Mouse (Mus musculus) kidney, embryonic 16.5 days (tissue): Measurements from ENCODE around the gene Sik3. TPM values are rescaled to one million over a fixed set of nuclear protein-coding genes. Genes with fewer than 3 reads are reported as not detected.

Experiments
- ATAC-seq: fragments of 200-750 bp; cut with Nextera tagmentation; 2 replicates; pipeline ENCODE4 v1.8.0; 2017; ENCODE audit warnings: moderate TSS enrichment; ENCODE audit not compliant: low FRiP score, low TSS enrichment
- H3K27ac ChIP-seq: fragments of 300-500 bp; sonication (generic); 2 replicates; pipeline ENCODE4 v1.5.1; 2014; ENCODE audit warnings: low read length
- H3K27me3 ChIP-seq: fragments of 300-500 bp; sonication (generic); 2 replicates; pipeline ENCODE4 v1.6.1; 2014; ENCODE audit warnings: low read length, control low read depth, mixed read lengths; ENCODE audit not compliant: insufficient read depth
- H3K36me3 ChIP-seq: fragments of 300-500 bp; sonication (generic); 2 replicates; pipeline ENCODE4 v1.6.1; 2014; ENCODE audit warnings: low read length, control low read depth, mixed read lengths; ENCODE audit not compliant: insufficient read depth
- H3K4me1 ChIP-seq: fragments of 300-500 bp; sonication (generic); 2 replicates; pipeline ENCODE4 v1.6.1; 2014; ENCODE audit warnings: low read length, control low read depth, mixed read lengths; ENCODE audit not compliant: insufficient read depth
- H3K4me2 ChIP-seq: fragments of 300-500 bp; sonication (generic); replicated peaks from 2 replicates; pipeline ENCODE4 v1.6.1; 2014; ENCODE audit warnings: low read depth, low read length
- H3K4me3 ChIP-seq: fragments of 300-500 bp; sonication (generic); 2 replicates; pipeline ENCODE4 v1.5.1; 2014; ENCODE audit warnings: mild to moderate bottlenecking, low read length
- H3K9ac ChIP-seq: fragments of 300-500 bp; sonication (generic); replicated peaks from 2 replicates; pipeline ENCODE4 v1.6.1; 2014; ENCODE audit warnings: low read length
- H3K9me3 ChIP-seq: fragments of 300-500 bp; sonication (generic); 2 replicates; pipeline ENCODE4 v1.6.1; 2016; ENCODE audit warnings: low read length, control low read depth
- WGBS: fragments of 180-500 bp; shearing (Covaris S2); extraction: QIAGEN DNeasy Blood & Tissue Kit; methylation state at CpG from one replicate; pipeline ENCODE4 v1.1.7; 2014; 5-methylcytosine and 5-hydroxymethylcytosine counted together
- polyA plus RNA-seq: library from polyadenylated mRNA; unstranded; fragments of >200 nt; fragmentation: Nextera tagmentation; extraction: Ambion mirVana; gene quantifications from 2 replicates; pipeline ENCODE4 v1.2.1, GENCODE M21; 2015

Gene Sik3
- polyA plus RNA-seq, 1 experiment from 2014 or later = 5.2 TPM

DNA sequence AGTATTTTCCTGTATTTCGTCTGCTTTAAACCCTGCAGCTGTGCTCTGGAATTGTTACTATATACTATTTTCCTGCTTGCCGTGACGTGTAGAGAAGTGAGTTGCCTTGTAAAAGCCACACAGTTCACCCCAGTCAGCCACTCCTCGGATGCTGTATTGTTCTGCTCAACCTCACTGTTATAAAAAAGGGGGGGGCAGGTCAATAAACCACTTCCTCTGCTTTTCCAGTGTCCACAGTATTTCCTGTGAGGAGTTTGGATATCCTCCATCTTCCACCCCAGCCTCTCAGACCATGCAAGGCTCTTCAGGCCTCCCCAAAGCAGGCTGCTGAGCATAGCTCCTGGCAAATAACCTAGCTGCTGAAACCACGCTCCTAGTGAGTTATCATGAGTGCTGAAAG lies 171.9 kb downstream of the Sik3 start:
- no peak overlapping the region for H3K4me2 ChIP-seq
- H3K4me3 ChIP-seq = no peak overlapping the region
- peak; percentile 54; the same call in 1 of the 2 replicates for ATAC-seq
- no peaks in the 10 kb centered on the region for H3K9me3 ChIP-seq
- H3K27me3 ChIP-seq = no peaks in the 10 kb centered on the region
- H3K36me3 ChIP-seq = 0 out of 2 replicates have a peak, but pooled peaks cover 2% of the 10 kb centered on the region
- H3K4me1 ChIP-seq = peaks cover 11% of the 10 kb centered on the region; the same call in 1 of the 2 replicates
- no peak overlapping the region for H3K9ac ChIP-seq
- H3K27ac ChIP-seq = peak overlapping the region; percentile 78
- WGBS = 43% methylated on average over 5 of the region's 5 CpGs

GRCm38 (mm10) chr9:46185191-46185590 lies 172.6 kb downstream of the Sik3 start:
- Histone ChIP-seq H3K4me1 (peaks cover 11% of the 10 kb centered on the region; the same call in 1 of the 2 replicates), H3K4me3 (no peak overlapping the region), H3K4me2 (no peak overlapping the region), H3K27ac (peak overlapping the region; percentile 78; the same call in 1 of the 2 replicates), H3K9ac (no peak overlapping the region), H3K36me3 (0 out of 2 replicates have a peak, but pooled peaks cover 2% of the 10 kb centered on the region), H3K27me3 (no peaks in the 10 kb centered on the region), H3K9me3 (no peaks in the 10 kb centered on the region)
- 0 out of 2 replicates have a peak, but pooled peaks have one; percentile 39 for ATAC-seq
- WGBS = 50% methylated on average over 2 of the region's 2 CpGs

DNA sequence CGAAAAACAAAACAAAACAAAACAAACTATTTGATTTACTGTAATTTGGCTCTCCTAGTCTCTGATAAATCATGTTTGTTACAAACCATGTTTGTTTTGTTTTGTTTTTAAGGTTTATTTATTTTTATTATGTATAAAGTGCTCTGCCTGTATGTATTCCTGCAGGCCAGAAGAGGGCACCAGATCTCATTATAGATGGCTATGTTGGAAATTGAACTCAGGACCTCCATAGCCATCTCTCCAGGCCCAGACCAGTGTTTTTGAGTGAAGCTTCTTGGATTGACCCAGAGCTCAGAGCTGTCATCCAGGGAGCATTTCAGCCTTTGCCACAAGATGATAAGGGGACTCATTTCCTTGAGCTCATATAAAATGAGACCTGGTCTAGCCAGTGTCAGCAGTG lies 173.8 kb downstream of the Sik3 start:
- Histone ChIP-seq H3K27ac (no peak overlapping the region), H3K9ac (no peak overlapping the region), H3K4me3 (no peak overlapping the region), H3K36me3 (0 out of 2 replicates have a peak, but pooled peaks cover 2% of the 10 kb centered on the region), H3K9me3 (no peaks in the 10 kb centered on the region), H3K4me2 (no peak overlapping the region), H3K4me1 (peaks cover 11% of the 10 kb centered on the region; the same call in 1 of the 2 replicates), H3K27me3 (no peaks in the 10 kb centered on the region)
- no peak for ATAC-seq
- 74% methylated on average over 1 of the region's 1 CpGs for WGBS

DNA sequence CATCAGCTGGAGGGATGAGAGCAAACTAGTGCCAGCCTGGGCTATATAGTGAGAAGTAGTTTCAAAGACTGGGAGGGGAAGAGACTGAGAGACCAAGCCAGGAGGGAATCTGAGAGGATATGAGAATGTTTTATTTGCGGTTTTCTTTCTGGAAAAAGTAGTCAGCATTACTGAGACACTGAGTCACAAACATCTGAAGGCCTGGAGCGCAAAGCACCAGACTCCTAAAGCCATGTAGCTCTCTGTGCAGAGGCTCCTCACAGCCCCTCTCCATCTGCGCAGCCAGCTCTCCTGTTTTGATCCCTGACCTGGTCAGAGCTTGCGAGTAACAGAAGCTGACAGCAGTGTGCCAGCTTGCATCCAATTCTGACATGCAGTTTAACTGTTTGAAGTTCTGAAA lies 175.8 kb downstream of the Sik3 start:
- H3K4me1 ChIP-seq = peaks cover 11% of the 10 kb centered on the region; the same call in 1 of the 2 replicates
- no peak overlapping the region for H3K4me3 ChIP-seq
- 83% methylated on average over 4 of the region's 4 CpGs for WGBS
- no peak overlapping the region for H3K4me2 ChIP-seq
- H3K27ac ChIP-seq = no peak overlapping the region
- 0 out of 2 replicates have a peak, but pooled peaks cover 2% of the 10 kb centered on the region for H3K36me3 ChIP-seq
- H3K27me3 ChIP-seq = no peaks in the 10 kb centered on the region
- no peak for ATAC-seq
- no peaks in the 10 kb centered on the region for H3K9me3 ChIP-seq
- H3K9ac ChIP-seq = no peak overlapping the region

DNA sequence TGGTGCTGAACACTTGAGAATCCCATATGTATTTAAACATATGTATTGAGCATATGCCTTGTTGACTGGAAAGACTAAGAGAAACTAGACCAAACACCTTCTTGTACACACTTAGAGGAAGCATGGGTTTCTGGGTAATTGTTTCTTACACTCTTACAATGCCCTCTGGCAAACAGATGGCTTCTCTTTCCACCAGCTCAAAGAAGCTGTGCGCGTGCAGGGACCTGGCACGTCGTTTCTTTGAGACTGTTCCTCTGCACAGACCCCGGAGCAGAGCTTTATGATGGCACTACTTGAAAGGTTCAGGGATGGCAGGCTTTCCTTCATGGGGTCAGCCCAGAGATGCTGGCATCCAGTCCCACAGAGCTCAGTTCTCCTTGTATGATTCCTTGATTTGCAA lies 176.3 kb downstream of the Sik3 start:
- H3K9ac ChIP-seq = no peak overlapping the region
- no peaks in the 10 kb centered on the region for H3K9me3 ChIP-seq
- H3K4me3 ChIP-seq = no peak overlapping the region
- no peak overlapping the region for H3K4me2 ChIP-seq
- 0 out of 2 replicates have a peak, but pooled peaks cover 2% of the 10 kb centered on the region for H3K36me3 ChIP-seq
- no peaks in the 10 kb centered on the region for H3K27me3 ChIP-seq
- H3K27ac ChIP-seq = no peak overlapping the region
- peaks cover 9% of the 10 kb centered on the region; the same call in 1 of the 2 replicates for H3K4me1 ChIP-seq
- 70% methylated on average over 5 of the region's 5 CpGs for WGBS
- no peak for ATAC-seq

GRCm38 (mm10) chr9:46189381-46189780 lies 176.8 kb downstream of the Sik3 start:
- Histone ChIP-seq H3K36me3 (peaks cover 6% of the 10 kb centered on the region; the same call in 1 of the 2 replicates), H3K27ac (no peak overlapping the region), H3K9me3 (no peaks in the 10 kb centered on the region), H3K9ac (no peak overlapping the region), H3K4me1 (peaks cover 5% of the 10 kb centered on the region; the same call in 1 of the 2 replicates), H3K4me2 (no peak overlapping the region), H3K27me3 (no peaks in the 10 kb centered on the region), H3K4me3 (no peak overlapping the region)
- no peak for ATAC-seq
- WGBS = 85% methylated on average over 10 of the region's 10 CpGs

GRCm38 (mm10) chr9:46191234-46191633 lies 178.6 kb downstream of the Sik3 start:
- no peak overlapping the region for H3K9ac ChIP-seq
- H3K4me3 ChIP-seq = no peak overlapping the region
- H3K27ac ChIP-seq = no peak overlapping the region
- no peak overlapping the region for H3K4me2 ChIP-seq
- WGBS = 47% methylated on average over 8 of the region's 8 CpGs
- no peak for ATAC-seq
- no peaks in the 10 kb centered on the region for H3K27me3 ChIP-seq
- no peaks in the 10 kb centered on the region for H3K9me3 ChIP-seq
- no peaks in the 10 kb centered on the region for H3K4me1 ChIP-seq
- H3K36me3 ChIP-seq = peaks cover 22% of the 10 kb centered on the region

DNA sequence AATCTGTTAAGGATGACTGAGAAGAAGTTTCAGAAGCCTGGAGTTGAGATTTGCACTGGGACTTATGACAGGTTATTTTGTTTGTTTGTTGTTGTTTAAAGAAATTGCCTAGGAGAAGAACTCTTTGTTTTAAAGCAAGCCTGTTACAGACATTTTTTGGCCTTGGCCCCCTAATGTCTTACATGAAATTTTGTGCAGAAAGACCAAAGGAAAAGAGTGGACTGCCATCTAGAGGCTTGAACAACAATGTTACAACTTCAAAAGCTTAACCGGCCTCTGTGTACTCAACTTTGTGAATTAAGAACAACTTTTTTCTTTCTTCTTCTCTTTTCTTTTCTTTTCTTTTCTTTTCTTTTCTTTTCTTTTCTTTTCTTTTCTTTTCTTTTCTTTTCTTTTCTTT lies 179.0 kb downstream of the Sik3 start:
- no peak overlapping the region for H3K27ac ChIP-seq
- WGBS = 14% methylated on average over 1 of the region's 1 CpGs
- no peaks in the 10 kb centered on the region for H3K9me3 ChIP-seq
- H3K36me3 ChIP-seq = peaks cover 23% of the 10 kb centered on the region
- no peak for ATAC-seq
- H3K9ac ChIP-seq = no peak overlapping the region
- no peak overlapping the region for H3K4me3 ChIP-seq
- no peak overlapping the region for H3K4me2 ChIP-seq
- no peaks in the 10 kb centered on the region for H3K27me3 ChIP-seq
- no peaks in the 10 kb centered on the region for H3K4me1 ChIP-seq

DNA sequence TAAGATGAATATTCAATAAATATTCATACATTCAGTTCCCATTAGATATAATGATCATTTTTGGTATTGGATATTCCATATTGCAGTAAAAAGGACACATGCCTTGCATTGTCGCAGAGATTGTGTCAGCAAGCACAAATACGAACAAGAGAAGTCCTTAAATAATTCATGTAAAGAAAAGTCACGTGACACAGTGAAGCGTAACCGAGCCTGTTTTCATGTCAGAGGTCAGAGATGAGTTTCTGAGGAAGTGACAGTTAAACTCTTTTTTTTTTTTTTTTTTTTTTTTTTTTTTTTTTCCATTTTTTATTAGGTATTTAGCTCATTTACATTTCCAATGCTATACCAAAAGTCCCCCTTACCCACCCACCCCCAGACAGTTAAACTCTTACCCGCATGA lies 180.0 kb downstream of the Sik3 start:
- H3K4me3 ChIP-seq = no peak overlapping the region
- H3K27ac ChIP-seq = no peak overlapping the region
- peaks cover 27% of the 10 kb centered on the region for H3K36me3 ChIP-seq
- H3K4me1 ChIP-seq = no peaks in the 10 kb centered on the region
- 84% methylated on average over 6 of the region's 6 CpGs for WGBS
- no peak for ATAC-seq
- H3K9ac ChIP-seq = no peak overlapping the region
- H3K27me3 ChIP-seq = no peaks in the 10 kb centered on the region
- H3K4me2 ChIP-seq = no peak overlapping the region
- H3K9me3 ChIP-seq = no peaks in the 10 kb centered on the region

- Histone ChIP-seq H3K27me3 (no peaks in the 10 kb centered on the region), H3K9ac (no peak overlapping the region), H3K4me3 (no peak overlapping the region), H3K9me3 (no peaks in the 10 kb centered on the region), H3K27ac (no peak overlapping the region), H3K4me2 (no peak overlapping the region), H3K4me1 (no peaks in the 10 kb centered on the region), H3K36me3 (peaks cover 43% of the 10 kb centered on the region)
- WGBS = 70% methylated on average over 9 of the region's 9 CpGs
- ATAC-seq = no peak
These were observed 182.2 kb downstream of the Sik3 start for GRCm38 (mm10) chr9:46194809-46195208.
